Mouse (Mus musculus): ENCODE data around the gene Dmtf1.

The Dmtf1 gene

GRCm38 (mm10) chr5:9107296-9108089 lies 54.1 kb downstream of the Dmtf1 start:
- no peak for DNase-seq (ENCODE audit: low spot score)

- DNase-seq (ENCODE audit: low spot score), result no peak
Measured at GRCm38 (mm10) chr5:9106806-9107205, 54.8 kb downstream of the Dmtf1 start.

GRCm38 (mm10) chr5:9103958-9104357 lies 57.6 kb downstream of the Dmtf1 start:
- DNase-seq (ENCODE audit: low spot score), result no peak

GRCm38 (mm10) chr5:9102696-9103095 lies 58.9 kb downstream of the Dmtf1 start:
- no peak for DNase-seq (ENCODE audit: low spot score)

- no peak for DNase-seq (ENCODE audit: low spot score)
Measured at GRCm38 (mm10) chr5:9100849-9101801, 60.5 kb downstream of the Dmtf1 start.

GRCm38 (mm10) chr5:9100207-9100848 lies 61.2 kb downstream of the Dmtf1 start, which contains the start of gene Tmem243:
TSS of gene Tmem243 (plus strand) at chr5:9100668.
- peak; percentile 90 for DNase-seq (ENCODE audit: low spot score)

- no peak for DNase-seq (ENCODE audit: low spot score)
Measured at GRCm38 (mm10) chr5:9093490-9093889, 68.1 kb downstream of the Dmtf1 start.

GRCm38 (mm10) chr5:9092716-9093115 lies 68.9 kb downstream of the Dmtf1 start:
- no peak for DNase-seq (ENCODE audit: low spot score)

- DNase-seq (ENCODE audit: low spot score), result no peak
Measured at GRCm38 (mm10) chr5:9090493-9091106, 71.0 kb downstream of the Dmtf1 start.

- no peak for DNase-seq (ENCODE audit: low spot score)
Measured at GRCm38 (mm10) chr5:9086924-9087719, 74.5 kb downstream of the Dmtf1 start.

- DNase-seq (ENCODE audit: low spot score), result no peak
Measured at GRCm38 (mm10) chr5:9079773-9080501, 81.6 kb downstream of the Dmtf1 start.

- peak; percentile 28 for DNase-seq (ENCODE audit: low spot score)
Measured at GRCm38 (mm10) chr5:9073177-9073854, 88.3 kb downstream of the Dmtf1 start.

- no peak for DNase-seq (ENCODE audit: low spot score)
Measured at GRCm38 (mm10) chr5:9071360-9071759, 90.2 kb downstream of the Dmtf1 start.

GRCm38 (mm10) chr5:9069599-9070209 lies 91.9 kb downstream of the Dmtf1 start:
- no peak for DNase-seq (ENCODE audit: low spot score)

GRCm38 (mm10) chr5:9068886-9069285 lies 92.7 kb downstream of the Dmtf1 start:
- peak; percentile 68 for DNase-seq (ENCODE audit: low spot score)
